Mouse (Mus musculus): Measurements from ENCODE around the gene Hnrnpa3.
A peak's percentile ranks its signal among the peaks of the same experiment; 100 is the strongest.

The Hnrnpa3 gene

DNA sequence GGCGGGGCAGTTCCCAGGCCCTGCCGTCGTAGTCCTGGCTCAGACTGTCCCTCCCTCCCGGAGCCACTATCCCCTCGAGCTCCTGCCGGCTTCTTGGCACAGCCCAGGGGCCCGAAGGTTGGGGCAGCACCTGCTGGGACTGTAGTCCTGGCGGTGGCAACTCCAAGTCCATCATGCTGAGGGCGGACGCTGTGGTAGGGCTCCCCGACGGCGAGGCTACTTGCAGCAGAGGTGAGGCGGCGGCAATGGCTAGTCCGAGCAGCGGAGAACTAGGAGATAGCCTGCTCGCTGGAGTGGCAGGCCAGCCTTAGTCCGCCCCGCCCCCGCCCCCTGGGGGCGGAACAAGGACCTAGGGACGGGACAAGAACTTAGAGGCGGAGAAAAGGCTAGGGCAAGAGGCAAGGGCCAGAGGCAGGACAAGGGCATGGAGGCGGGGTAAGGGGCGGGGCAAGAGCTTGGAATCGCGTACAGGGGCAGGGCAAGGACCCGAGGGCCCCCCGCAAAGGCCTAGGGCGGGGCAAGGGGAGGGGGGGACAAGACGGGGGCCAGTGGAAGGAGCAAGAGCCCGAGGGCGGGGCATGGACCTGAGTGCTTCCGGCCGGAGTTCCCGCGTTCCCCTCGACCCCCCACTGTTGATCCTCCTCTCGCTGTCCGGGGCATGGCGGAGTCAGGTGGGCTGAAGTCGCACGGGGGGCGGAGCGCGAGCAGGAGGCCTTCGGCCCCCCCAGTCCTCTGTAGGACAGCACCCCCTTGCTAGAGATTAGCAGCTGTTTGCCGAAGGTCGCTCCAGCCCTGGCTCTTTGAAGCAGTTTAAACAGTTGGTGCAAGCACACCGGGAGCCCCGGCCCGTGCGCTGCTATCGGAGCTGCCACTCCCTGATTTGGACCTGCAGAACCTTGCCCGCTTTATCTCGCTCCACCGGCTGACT lies 45.4 kb downstream of the Hnrnpa3 start, which contains the start of gene Nfe2l2:
Gene Nfe2l2, minus strand, starts transcription at position 408 of the 928 bp plus-strand sequence.
- DNase-seq (ENCODE audit: low spot score) = peak; percentile 95

DNA sequence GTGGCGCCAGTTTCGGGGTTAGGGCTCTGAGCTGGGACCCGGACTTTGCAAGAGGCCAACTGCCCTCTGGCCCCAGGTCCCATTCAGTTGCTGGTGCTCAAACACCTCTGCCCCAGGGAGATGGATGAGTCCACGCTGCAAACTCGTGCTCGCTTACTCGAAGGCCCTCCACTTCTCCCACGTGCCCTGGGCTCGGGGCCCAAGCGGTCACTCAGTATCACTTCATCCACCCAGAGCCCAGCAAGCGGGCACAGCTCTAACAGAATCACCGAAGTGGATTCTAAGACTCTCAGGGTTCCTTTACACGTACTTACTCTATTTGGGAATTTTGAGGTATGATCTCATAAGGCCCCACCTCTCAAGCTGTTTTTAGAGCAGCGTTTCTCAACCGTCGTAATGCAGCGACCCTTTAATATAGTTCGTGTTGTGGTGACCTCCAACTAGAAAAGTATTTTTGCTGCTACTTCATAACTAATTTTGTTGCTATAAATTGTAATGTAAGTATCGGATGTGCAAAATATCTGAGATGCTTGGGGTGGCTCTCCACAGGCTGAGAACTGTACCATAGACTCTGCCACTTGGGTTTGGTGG lies 46.2 kb downstream of the Hnrnpa3 start:
- peak; percentile 69 for DNase-seq (ENCODE audit: low spot score)

- DNase-seq (ENCODE audit: low spot score) = no peak
Observed at GRCm38 (mm10) chr2:75706435-75706834, 47.4 kb downstream of the Hnrnpa3 start.

GRCm38 (mm10) chr2:75707420-75707819 lies 48.4 kb downstream of the Hnrnpa3 start:
- no peak for DNase-seq (ENCODE audit: low spot score)

DNA sequence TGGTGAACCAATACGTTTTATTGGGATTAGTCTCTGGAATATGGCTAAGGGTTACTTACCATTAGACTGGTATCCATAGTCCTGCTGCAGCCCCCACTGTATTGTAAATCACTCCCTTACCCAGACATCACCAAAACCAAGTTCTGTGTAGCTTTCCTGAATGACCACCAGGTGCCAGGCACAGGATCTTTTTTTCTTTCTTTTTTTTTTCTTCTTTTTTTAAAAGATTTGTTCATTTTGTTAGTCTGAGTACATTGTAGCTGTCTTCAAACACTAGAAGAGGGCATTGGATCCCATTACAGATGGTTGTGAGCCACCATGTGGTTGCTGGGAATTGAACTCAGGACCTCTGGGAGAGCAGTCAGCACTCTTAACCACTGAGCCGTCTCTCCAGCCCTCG lies 54.0 kb downstream of the Hnrnpa3 start:
- DNase-seq (ENCODE audit: low spot score) = no peak

GRCm38 (mm10) chr2:75714766-75715165 lies 55.7 kb downstream of the Hnrnpa3 start:
- no peak for DNase-seq (ENCODE audit: low spot score)

- peak; percentile 69 for DNase-seq (ENCODE audit: low spot score)
Observed at GRCm38 (mm10) chr2:75716046-75717016, 57.3 kb downstream of the Hnrnpa3 start.

Data from embryo, embryonic 10 days (tissue).